Mouse (Mus musculus) frontal cortex, postnatal 10 days (tissue): ENCODE data around the gene Prok1.
A peak's percentile ranks its signal among the peaks of the same experiment; 100 is the strongest.

Experiments used
- DNase-seq, 2 experiments: peaks; one replicate each; pipeline ENCODE4 v3.0.0; 2022; ENCODE audit warnings: low spot score in 2 of 2, mixed read lengths in 1 of 2

The Prok1 gene

GRCm38 (mm10) chr3:107239607-107240006 is at the start of gene Prok1:
Gene Prok1, minus strand, starts transcription at chr3:107239707.
- DNase-seq = no peak

GRCm38 (mm10) chr3:107287346-107287745 is 47.8 kb upstream of the Prok1 start:
- DNase-seq = no peak

GRCm38 (mm10) chr3:107286123-107286522 is 46.6 kb upstream of the Prok1 start:
- DNase-seq = no peak

GRCm38 (mm10) chr3:107278479-107279269 is 39.2 kb upstream of the Prok1 start, which contains the start of gene Lamtor5:
Gene Lamtor5, plus strand, starts transcription at chr3:107278858.
- DNase-seq = peak; percentile 83 to 87

- DNase-seq = no peak
Observed at GRCm38 (mm10) chr3:107276626-107277025, 37.1 kb upstream of the Prok1 start.

GRCm38 (mm10) chr3:107275996-107276395 is 36.5 kb upstream of the Prok1 start:
- DNase-seq = no peak

GRCm38 (mm10) chr3:107275351-107275750 is 35.8 kb upstream of the Prok1 start:
- DNase-seq = no peak

- DNase-seq = peak; percentile 53 to 60
Observed at GRCm38 (mm10) chr3:107273820-107274219, 34.3 kb upstream of the Prok1 start.

- no peak for DNase-seq
Observed at GRCm38 (mm10) chr3:107272433-107272832, 32.9 kb upstream of the Prok1 start.

- DNase-seq = no peak
Observed at GRCm38 (mm10) chr3:107266814-107267345, 27.4 kb upstream of the Prok1 start.

- no peak for DNase-seq
Observed at GRCm38 (mm10) chr3:107261851-107262165, 22.3 kb upstream of the Prok1 start.

- no peak for DNase-seq
Observed at GRCm38 (mm10) chr3:107260956-107261850, 21.7 kb upstream of the Prok1 start.

GRCm38 (mm10) chr3:107257924-107258323 is 18.4 kb upstream of the Prok1 start:
- no peak for DNase-seq

GRCm38 (mm10) chr3:107256724-107257123 is 17.2 kb upstream of the Prok1 start:
- DNase-seq = no peak

GRCm38 (mm10) chr3:107255992-107256391 is 16.5 kb upstream of the Prok1 start:
- DNase-seq = no peak

GRCm38 (mm10) chr3:107253925-107254324 is 14.4 kb upstream of the Prok1 start:
- no peak for DNase-seq

- DNase-seq = no peak
Observed at GRCm38 (mm10) chr3:107252035-107252434, 12.5 kb upstream of the Prok1 start.

GRCm38 (mm10) chr3:107250320-107250719 is 10.8 kb upstream of the Prok1 start:
- DNase-seq = no peak

GRCm38 (mm10) chr3:107249042-107249441 is 9.5 kb upstream of the Prok1 start:
- DNase-seq = no peak

GRCm38 (mm10) chr3:107246876-107247275 is 7.4 kb upstream of the Prok1 start:
- DNase-seq = no peak

GRCm38 (mm10) chr3:107241389-107242094 is 2.0 kb upstream of the Prok1 start:
- DNase-seq = no peak

GRCm38 (mm10) chr3:107238471-107238980 is 981 bp downstream of the Prok1 start:
- DNase-seq = no peak
